8 mouse cellular contexts compared by ENCODE assay signal in the genomic region with DNA sequence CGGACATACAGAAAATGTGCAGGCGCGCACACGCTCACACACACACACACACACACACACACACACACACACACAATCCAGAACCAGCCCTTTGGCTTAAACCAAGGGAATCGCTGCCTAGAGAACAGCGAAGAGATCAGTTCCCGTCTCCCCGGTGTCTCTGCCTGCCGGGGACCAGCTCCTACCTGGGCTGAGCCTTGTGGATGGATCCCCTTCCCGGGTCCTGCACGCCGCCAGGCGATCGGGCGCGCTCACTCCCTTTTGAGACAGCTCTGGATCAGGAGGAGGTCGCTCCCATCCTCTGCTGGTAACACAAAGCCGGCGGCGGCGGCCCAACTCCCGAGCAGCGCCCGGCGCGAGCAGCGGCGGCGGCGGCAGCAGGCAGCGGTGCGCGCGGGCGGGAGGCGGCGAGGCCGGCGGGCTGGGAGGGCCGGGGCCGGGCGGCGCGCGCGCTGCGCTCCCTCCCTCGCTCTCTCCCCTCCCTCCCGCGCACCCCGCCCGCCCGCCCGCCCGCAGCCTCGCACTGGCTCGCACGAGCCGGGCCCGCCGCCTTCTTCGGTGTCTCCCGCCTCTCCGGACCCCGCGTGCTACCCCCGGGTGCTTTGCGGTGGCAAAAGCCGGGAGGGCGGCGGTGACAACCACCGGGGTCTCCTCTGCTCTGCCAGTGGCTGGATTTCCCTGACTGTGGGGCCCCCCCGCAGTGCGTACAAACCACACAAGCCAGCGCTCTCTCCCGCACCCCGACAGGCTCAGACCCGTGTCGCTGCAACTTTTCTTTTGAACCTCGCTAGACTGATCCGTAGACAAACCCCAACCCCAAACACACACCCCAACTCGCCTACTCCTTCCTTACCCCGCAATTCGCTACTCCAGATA.
DNase-seq lines count a peak whose midpoint lies in the region; ATAC-seq lines count a peak whose summit lies in the region.

No protein-coding gene starts in this region.

- peak; percentile 58 to 83 for DNase-seq in adrenal gland, adult (ENCODE audit: inconsistent age in 2 of 2, low spot score in 1 of 2)
- DNase-seq in cerebellum, postnatal 14 days: peak; percentile 74 to 79
- peak; percentile 63 to 69 for DNase-seq in frontal cortex, postnatal 36 days (ENCODE audit: low spot score in 2 of 2)
- peak; percentile 53 for DNase-seq in left cerebral cortex, adult 11 months (ENCODE audit: low spot score)
- DNase-seq in lung, postnatal 14 days: peak; percentile 65
- peak; percentile 57 for DNase-seq in retina, postnatal 7 days (ENCODE audit: low read depth, low spot score)

- peak overlapping the region; percentile 94 for H3K9ac ChIP-seq in hindbrain, embryonic 13.5 days

- ATAC-seq in hindbrain, embryonic 13.5 days (ENCODE audit: low FRiP score): peak; percentile 84
- ATAC-seq in monocyte, adult 5-6 weeks (replicated peaks; ENCODE audit: insufficient number of reproducible peaks, low FRiP score, low TSS enrichment, poor library complexity, severe bottlenecking): no peak

- peak overlapping the region; percentile 98 for H3K27ac ChIP-seq in hindbrain, embryonic 13.5 days

- H3K4me3 ChIP-seq in hindbrain, embryonic 13.5 days: peak overlapping the region; percentile 74

- H3K4me2 ChIP-seq in hindbrain, embryonic 13.5 days: peak overlapping the region; percentile 76

- H3K9me3 ChIP-seq in hindbrain, embryonic 13.5 days: no peaks in the 10 kb centered on the region

- under 1% methylated on average over 43 of the region's 84 CpGs for WGBS in hindbrain, embryonic 13.5 days

- H3K27me3 ChIP-seq in hindbrain, embryonic 13.5 days: peaks cover 27% of the 10 kb centered on the region

- H3K4me1 ChIP-seq in hindbrain, embryonic 13.5 days (replicated peaks): peaks cover 46% of the 10 kb centered on the region

- no peaks in the 10 kb centered on the region for H3K36me3 ChIP-seq in hindbrain, embryonic 13.5 days
